Mouse (Mus musculus): ENCODE data around the gene Tcea2. TPM values are rescaled to one million over a fixed set of nuclear protein-coding genes. Genes with fewer than 3 reads are reported as not detected.

Tcea2 gene
- polyA plus RNA-seq, 1 experiment from 2014 or later = 26.6 TPM

DNA sequence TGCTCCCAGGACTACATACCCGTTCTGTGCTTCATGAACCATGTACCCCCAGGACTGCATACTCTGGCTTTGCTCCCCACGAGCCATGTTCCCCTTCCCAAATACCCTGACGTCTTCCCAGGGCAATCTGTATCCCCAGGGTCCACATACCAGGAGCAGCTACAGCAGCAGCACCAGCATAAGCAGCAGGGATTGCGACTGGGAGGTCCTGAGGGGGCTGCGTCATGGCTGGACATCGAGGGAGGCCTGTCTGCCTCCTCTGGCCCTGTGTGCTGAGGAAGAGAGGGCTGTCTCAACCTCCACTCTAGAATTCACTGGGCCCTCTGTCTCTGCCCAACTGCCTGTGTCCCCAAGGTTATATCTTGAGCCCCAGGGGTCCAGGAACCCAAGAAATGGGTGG lies 11.0 kb downstream of the Tcea2 start:
- H3K27me3 ChIP-seq (ENCODE audit: control insufficient read depth, insufficient read depth, low read length) = no peaks in the 10 kb centered on the region
- H3K9me3 ChIP-seq (ENCODE audit: control insufficient read depth, low read length) = no peaks in the 10 kb centered on the region
- no peak overlapping the region for H3K27ac ChIP-seq (ENCODE audit: low read depth, low read length)
- no peak for ATAC-seq (ENCODE audit: insufficient read depth, low FRiP score, low TSS enrichment)
- no peak overlapping the region for H3K4me2 ChIP-seq (ENCODE audit: low read depth)
- H3K9ac ChIP-seq (ENCODE audit: low read length) = no peak overlapping the region
- peaks cover 8% of the 10 kb centered on the region for H3K4me1 ChIP-seq (ENCODE audit: control insufficient read depth, insufficient read depth, low read length)
- peaks cover 4% of the 10 kb centered on the region for H3K36me3 ChIP-seq (ENCODE audit: control insufficient read depth, insufficient read depth, low read length)
- DNase-seq (ENCODE audit: low spot score) = no peak
- WGBS = 93% methylated on average over 6 of the region's 6 CpGs
- H3K4me3 ChIP-seq (ENCODE audit: low read depth, low read length) = no peak overlapping the region

DNA sequence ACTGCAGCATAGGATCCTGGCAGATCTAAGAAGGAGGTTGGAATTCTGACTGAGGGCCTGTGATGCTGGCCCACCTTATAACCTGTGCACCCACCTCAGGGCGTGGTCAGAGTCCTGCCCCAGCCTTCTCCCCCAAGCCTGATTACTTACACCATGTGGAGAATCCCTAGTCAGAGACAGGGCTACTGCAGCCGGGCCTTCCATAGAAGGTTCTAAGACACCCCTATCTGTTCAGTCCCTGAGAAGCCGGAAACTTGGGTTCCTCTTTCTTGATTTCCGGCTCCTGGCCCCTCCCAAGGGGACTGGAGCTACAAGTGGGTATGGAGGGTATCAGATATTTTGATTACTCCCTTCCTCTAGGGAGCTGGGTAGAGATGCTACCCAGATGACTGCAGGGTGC lies 11.5 kb downstream of the Tcea2 start:
- no peak overlapping the region for H3K4me3 ChIP-seq (ENCODE audit: low read depth, low read length)
- DNase-seq (ENCODE audit: low spot score) (no peak), ATAC-seq (ENCODE audit: insufficient read depth, low FRiP score, low TSS enrichment) (no peak)
- 0 out of 2 replicates have a peak overlapping the region, but pooled peaks have one; percentile 9 for H3K4me2 ChIP-seq (ENCODE audit: low read depth)
- 87% methylated on average over 4 of the region's 4 CpGs for WGBS
- H3K9ac ChIP-seq (ENCODE audit: low read length) = no peak overlapping the region; the same call in 1 of the 2 replicates
- H3K27ac ChIP-seq (ENCODE audit: low read depth, low read length) = no peak overlapping the region
- no peaks in the 10 kb centered on the region for H3K9me3 ChIP-seq (ENCODE audit: control insufficient read depth, low read length)
- peaks cover 4% of the 10 kb centered on the region for H3K36me3 ChIP-seq (ENCODE audit: control insufficient read depth, insufficient read depth, low read length)
- no peaks in the 10 kb centered on the region for H3K27me3 ChIP-seq (ENCODE audit: control insufficient read depth, insufficient read depth, low read length)
- H3K4me1 ChIP-seq (ENCODE audit: control insufficient read depth, insufficient read depth, low read length) = peaks cover 8% of the 10 kb centered on the region

DNA sequence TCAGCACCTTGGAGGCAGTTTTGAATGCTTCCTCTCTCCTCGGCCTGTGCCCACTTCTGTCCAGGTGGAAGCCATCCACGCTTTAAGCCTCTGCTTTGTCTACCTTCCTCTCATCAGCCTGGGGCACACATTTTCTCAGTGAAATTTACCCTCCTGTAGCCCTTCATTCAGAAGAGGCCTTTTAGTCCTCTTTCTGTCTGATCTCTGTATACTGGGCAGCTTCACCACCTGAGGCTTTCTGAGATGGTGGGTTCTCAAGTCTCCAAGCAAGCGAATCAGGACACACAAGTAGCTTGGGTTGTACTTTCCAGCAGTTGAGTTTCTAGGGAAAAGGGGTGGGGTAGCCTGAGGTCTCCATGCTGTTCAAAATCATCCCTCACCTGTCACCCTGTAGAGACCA lies 12.2 kb downstream of the Tcea2 start:
- Histone ChIP-seq H3K9ac (ENCODE audit: low read length) (no peak overlapping the region), H3K27ac (ENCODE audit: low read depth, low read length) (no peak overlapping the region), H3K4me1 (ENCODE audit: control insufficient read depth, insufficient read depth, low read length) (peaks cover 8% of the 10 kb centered on the region), H3K9me3 (ENCODE audit: control insufficient read depth, low read length) (no peaks in the 10 kb centered on the region), H3K4me2 (ENCODE audit: low read depth) (no peak overlapping the region), H3K36me3 (ENCODE audit: control insufficient read depth, insufficient read depth, low read length) (peaks cover 4% of the 10 kb centered on the region), H3K27me3 (ENCODE audit: control insufficient read depth, insufficient read depth, low read length) (no peaks in the 10 kb centered on the region), H3K4me3 (ENCODE audit: low read depth, low read length) (no peak overlapping the region)
- WGBS = 92% methylated on average over 3 of the region's 3 CpGs
- DNase-seq (ENCODE audit: low spot score) = no peak
- no peak for ATAC-seq (ENCODE audit: insufficient read depth, low FRiP score, low TSS enrichment)

DNA sequence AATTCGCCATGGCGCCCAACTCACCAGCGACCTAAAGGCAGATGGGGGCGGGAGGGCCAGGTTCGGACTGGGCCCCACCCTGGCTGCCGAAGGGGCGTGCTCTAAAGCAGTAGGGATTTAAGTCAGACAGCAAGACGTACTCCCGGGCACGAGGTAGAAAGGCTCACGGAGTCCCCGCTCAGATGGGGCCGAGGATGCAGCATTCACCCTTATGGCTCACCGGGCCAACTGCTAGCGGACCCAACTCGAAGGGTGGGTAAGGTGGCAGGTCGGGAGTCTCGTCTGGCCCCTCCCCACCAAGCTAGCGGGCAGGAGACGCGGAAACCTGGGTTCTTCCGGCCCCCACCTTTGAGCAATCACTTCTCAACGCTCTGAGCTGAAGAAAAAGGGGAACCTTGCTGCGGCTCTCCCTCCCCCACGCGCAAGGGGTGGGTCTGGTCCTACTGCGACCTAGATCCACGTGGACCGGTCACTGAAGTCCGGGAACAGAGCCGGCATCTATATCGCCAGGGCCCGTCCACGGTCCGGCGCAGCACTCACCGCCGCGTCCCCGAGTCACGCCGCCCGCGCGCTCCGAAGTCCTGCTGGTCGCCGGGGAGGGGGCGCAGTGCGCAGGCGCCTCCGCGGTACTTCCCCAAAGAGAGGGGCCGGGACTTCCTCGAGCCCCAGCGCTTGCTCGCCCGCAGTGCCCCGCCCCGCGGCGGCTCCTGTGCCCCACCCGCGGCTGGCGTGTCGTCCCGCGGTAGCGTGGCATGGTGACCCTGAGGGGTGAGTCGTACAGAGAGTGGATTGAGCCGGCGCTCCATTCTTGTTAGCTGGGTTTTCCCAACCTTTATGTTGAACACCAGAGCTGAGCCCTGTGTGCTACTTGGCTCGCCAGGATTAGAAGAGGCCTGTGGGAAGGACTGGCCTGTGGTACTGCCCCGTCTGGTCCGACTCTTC lies 13.5 kb downstream of the Tcea2 start, which contains the start of gene Rgs19:
Gene Rgs19 (minus strand): TSS at position 639 of the 942 bp plus-strand sequence.
- peak; percentile 84 for DNase-seq (ENCODE audit: low spot score)
- Histone ChIP-seq H3K4me3 (ENCODE audit: low read depth, low read length) (peak within 1 kb of the TSS; percentile 67), H3K9ac (ENCODE audit: low read length) (peak within 1 kb of the TSS; percentile 78), H3K27me3 (ENCODE audit: control insufficient read depth, insufficient read depth, low read length) (no peaks in the 10 kb centered on the region), H3K9me3 (ENCODE audit: control insufficient read depth, low read length) (no peaks in the 10 kb centered on the region), H3K27ac (ENCODE audit: low read depth, low read length) (peak within 1 kb of the TSS; percentile 44; the same call in 1 of the 2 replicates), H3K4me2 (ENCODE audit: low read depth) (peak within 1 kb of the TSS; percentile 88), H3K4me1 (ENCODE audit: control insufficient read depth, insufficient read depth, low read length) (peaks cover 8% of the 10 kb centered on the region), H3K36me3 (ENCODE audit: control insufficient read depth, insufficient read depth, low read length) (peaks cover 4% of the 10 kb centered on the region)
- peak; percentile 75 for ATAC-seq (ENCODE audit: insufficient read depth, low FRiP score, low TSS enrichment)
- whole genome bisulfite sequencing = 0% methylated on average over 74 of the region's 75 CpGs

DNA sequence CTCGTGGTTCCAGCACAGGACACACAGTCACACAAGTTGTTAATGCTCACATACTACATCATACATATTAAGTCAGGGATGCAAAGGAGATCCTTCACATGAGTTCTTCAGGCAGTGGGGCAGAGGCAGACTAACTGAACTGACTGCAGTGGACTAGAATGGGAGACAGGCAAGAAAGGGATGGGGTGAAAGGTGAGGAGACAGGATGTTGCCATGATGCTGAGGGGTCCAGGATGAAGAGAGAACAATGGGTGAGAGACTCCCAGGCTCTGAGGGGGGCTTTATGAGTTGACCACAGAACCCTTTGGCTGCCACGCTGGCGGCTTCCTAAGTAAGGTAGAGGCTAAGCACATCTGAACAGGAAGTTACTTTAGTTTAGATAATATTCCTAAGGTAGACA lies 14.5 kb downstream of the Tcea2 start:
- ATAC-seq (ENCODE audit: insufficient read depth, low FRiP score, low TSS enrichment) = no peak
- Histone ChIP-seq H3K9me3 (ENCODE audit: control insufficient read depth, low read length) (no peaks in the 10 kb centered on the region), H3K4me2 (ENCODE audit: low read depth) (no peak overlapping the region), H3K4me3 (ENCODE audit: low read depth, low read length) (no peak overlapping the region), H3K4me1 (ENCODE audit: control insufficient read depth, insufficient read depth, low read length) (peaks cover 8% of the 10 kb centered on the region), H3K36me3 (ENCODE audit: control insufficient read depth, insufficient read depth, low read length) (no peaks in the 10 kb centered on the region), H3K27me3 (ENCODE audit: control insufficient read depth, insufficient read depth, low read length) (no peaks in the 10 kb centered on the region), H3K9ac (ENCODE audit: low read length) (no peak overlapping the region), H3K27ac (ENCODE audit: low read depth, low read length) (no peak overlapping the region)
- 91% methylated on average over 3 of the region's 3 CpGs for WGBS
- DNase-seq (ENCODE audit: low spot score) = no peak

DNA sequence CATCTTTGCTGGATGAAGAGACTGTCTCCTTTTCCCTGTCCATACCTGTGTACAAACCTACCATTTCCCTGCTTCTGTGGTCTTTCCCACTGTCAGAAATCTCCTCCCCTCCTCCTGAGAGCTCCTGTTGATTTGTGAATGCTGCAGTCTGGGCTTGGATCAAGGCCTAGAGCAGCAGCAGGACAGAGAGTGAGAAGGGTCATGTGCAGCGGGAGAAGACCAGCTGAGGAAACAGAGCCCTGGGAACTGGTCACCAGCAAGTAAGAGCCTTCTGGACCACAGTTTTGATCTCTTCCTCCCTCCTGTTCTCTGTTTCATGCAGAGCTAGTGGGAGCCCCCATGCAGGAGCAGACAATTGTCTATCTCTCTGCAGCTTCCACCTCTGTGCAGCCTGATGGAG lies 15.7 kb downstream of the Tcea2 start:
- ATAC-seq (ENCODE audit: insufficient read depth, low FRiP score, low TSS enrichment) (no peak), DNase-seq (ENCODE audit: low spot score) (no peak)
- Histone ChIP-seq H3K36me3 (ENCODE audit: control insufficient read depth, insufficient read depth, low read length) (no peaks in the 10 kb centered on the region), H3K4me2 (ENCODE audit: low read depth) (no peak overlapping the region), H3K4me3 (ENCODE audit: low read depth, low read length) (no peak overlapping the region), H3K27ac (ENCODE audit: low read depth, low read length) (no peak overlapping the region), H3K9ac (ENCODE audit: low read length) (no peak overlapping the region), H3K4me1 (ENCODE audit: control insufficient read depth, insufficient read depth, low read length) (peaks cover 8% of the 10 kb centered on the region), H3K9me3 (ENCODE audit: control insufficient read depth, low read length) (no peaks in the 10 kb centered on the region), H3K27me3 (ENCODE audit: control insufficient read depth, insufficient read depth, low read length) (no peaks in the 10 kb centered on the region)
- 79% methylated on average over 1 of the region's 1 CpGs for WGBS

DNA sequence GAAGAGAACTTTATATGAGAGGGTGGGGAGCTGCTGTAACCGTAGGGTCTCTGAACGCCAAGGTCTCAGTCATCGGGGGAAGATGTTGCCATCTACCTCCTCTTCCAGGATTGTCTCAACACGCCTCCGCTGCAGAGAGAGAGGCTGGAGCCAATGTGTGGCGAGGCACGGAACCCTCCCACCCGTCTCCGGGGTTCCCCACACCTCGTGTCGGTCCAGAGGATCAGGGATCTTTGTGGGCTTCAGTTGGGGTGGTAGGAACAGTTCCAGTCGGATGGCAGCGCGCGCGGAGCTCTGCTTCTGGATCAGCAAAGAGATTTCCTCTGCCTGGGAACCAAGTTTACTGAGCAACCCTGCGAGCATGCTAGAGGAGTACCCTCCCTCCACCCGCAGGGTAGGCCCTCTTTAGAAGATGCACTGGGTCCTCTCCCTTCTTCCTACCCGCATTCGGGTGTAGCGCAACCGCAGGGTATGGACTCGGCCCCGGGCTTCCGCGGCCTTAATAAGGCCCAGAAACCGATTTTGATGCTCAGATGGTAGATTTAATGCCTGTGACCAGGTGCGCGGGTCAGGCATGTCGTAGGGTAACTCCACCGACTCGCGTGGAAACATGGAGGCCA lies 16.8 kb downstream of the Tcea2 start:
- WGBS = 72% methylated on average over 33 of the region's 33 CpGs

DNA sequence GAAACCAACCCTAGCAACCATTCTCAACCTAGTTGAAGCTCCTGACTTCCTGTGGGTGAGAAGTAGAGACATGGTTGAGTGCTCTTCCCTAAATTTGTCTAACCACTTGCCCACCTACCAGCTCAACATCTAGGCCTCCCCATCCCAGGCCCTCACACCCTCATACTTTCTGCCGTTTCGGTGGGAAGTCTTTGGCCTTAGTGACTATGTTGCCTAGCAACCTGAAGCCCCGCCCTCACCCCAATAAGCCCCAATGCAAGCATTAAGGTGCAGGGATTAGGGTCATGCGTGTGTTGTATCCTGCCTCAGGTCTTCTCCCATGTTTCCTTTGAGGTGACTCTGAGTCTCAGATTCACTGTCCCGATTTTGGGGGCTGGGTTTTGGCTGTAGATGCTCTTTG lies 18.1 kb downstream of the Tcea2 start, which contains the start of gene Lkaaear1:
Gene Lkaaear1 (minus strand): TSS at position 202 of the 400 bp plus-strand sequence.
- Histone ChIP-seq H3K27me3 (ENCODE audit: control insufficient read depth, insufficient read depth, low read length) (no peaks in the 10 kb centered on the region), H3K9me3 (ENCODE audit: control insufficient read depth, low read length) (no peaks in the 10 kb centered on the region), H3K36me3 (ENCODE audit: control insufficient read depth, insufficient read depth, low read length) (no peaks in the 10 kb centered on the region), H3K27ac (ENCODE audit: low read depth, low read length) (no peak within 1 kb of the TSS), H3K4me3 (ENCODE audit: low read depth, low read length) (no peak within 1 kb of the TSS), H3K4me1 (ENCODE audit: control insufficient read depth, insufficient read depth, low read length) (no peaks in the 10 kb centered on the region; the same call in 1 of the 2 replicates), H3K4me2 (ENCODE audit: low read depth) (no peak within 1 kb of the TSS), H3K9ac (ENCODE audit: low read length) (no peak within 1 kb of the TSS)
- no peak for ATAC-seq (ENCODE audit: insufficient read depth, low FRiP score, low TSS enrichment)
- 47% methylated on average over 5 of the region's 5 CpGs for WGBS
- DNase-seq (ENCODE audit: low spot score) = no peak

More for the DNA sequence above, 16.8 kb downstream of the Tcea2 start:
- Histone ChIP-seq H3K9ac (ENCODE audit: low read length) (no peak overlapping the region), H3K27me3 (ENCODE audit: control insufficient read depth, insufficient read depth, low read length) (no peaks in the 10 kb centered on the region), H3K4me3 (ENCODE audit: low read depth, low read length) (no peak overlapping the region), H3K4me1 (ENCODE audit: control insufficient read depth, insufficient read depth, low read length) (peaks cover 8% of the 10 kb centered on the region), H3K36me3 (ENCODE audit: control insufficient read depth, insufficient read depth, low read length) (no peaks in the 10 kb centered on the region), H3K9me3 (ENCODE audit: control insufficient read depth, low read length) (no peaks in the 10 kb centered on the region), H3K27ac (ENCODE audit: low read depth, low read length) (no peak overlapping the region), H3K4me2 (ENCODE audit: low read depth) (no peak overlapping the region)
- ATAC-seq (ENCODE audit: insufficient read depth, low FRiP score, low TSS enrichment) (no peak), DNase-seq (ENCODE audit: low spot score) (no peak)
